Mouse (Mus musculus): ENCODE data around the gene Gucd1. TPM values are rescaled to one million over a fixed set of nuclear protein-coding genes. Genes with fewer than 3 reads are reported as not detected.

Gucd1 gene
- polyA plus RNA-seq, 1 experiment from 2014 or later: 24.0 TPM

DNA sequence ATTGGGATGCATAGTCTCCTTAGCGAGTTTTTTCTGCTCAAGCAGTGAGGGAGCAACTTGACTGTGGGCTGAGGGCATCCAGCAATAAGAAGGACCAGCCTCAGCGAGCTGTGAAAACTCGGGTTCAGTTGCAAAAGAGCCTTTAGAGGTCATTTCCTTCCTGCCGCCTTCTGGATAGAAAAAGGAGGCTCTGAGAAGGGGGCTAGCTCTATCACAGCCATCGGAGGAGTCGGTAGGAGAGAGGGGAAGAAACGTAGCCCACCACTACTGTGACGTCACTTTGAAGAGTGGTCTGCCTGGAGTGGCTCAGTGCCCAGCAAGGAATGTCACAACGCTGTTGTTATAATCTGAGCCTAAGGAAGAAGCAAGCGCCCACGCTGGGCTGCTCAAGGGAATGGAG, 190.7 kb downstream of the Gucd1 start:
- Histone ChIP-seq H3K9me3 (no peaks in the 10 kb centered on the region), H3K36me3 (no peaks in the 10 kb centered on the region), H3K27me3 (ENCODE audit: insufficient read depth, poor library complexity, severe bottlenecking) (0 out of 2 replicates have a peak, but pooled peaks cover 4% of the 10 kb centered on the region), H3K27ac (no peak overlapping the region), H3K4me3 (no peak overlapping the region), H3K4me1 (peaks cover 25% of the 10 kb centered on the region)
- WGBS: 61% methylated on average over 11 of the region's 11 CpGs
- DNase-seq (ENCODE audit: low spot score): no peak

DNA sequence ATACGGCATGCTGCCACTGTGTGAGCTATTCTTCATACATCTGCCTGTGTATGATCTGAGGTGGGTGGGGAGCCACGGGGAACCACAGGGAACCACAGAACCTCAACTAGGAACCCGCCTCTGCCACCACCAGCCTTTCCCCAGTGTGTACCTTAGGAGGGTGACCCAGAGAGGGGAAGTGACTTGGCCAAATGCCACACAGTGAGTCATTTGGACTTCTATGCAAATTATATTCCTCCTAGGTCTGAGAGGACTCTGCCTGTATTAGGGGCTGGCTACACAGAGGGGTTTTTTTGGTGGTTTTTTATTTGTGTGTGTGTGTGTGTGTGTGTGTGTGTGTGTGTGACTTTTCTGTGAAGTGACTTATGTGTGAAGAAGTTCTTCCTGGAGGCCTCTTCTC, 191.2 kb downstream of the Gucd1 start:
- Histone ChIP-seq H3K9me3 (no peaks in the 10 kb centered on the region), H3K4me3 (no peak overlapping the region), H3K4me1 (peaks cover 25% of the 10 kb centered on the region), H3K36me3 (no peaks in the 10 kb centered on the region), H3K27me3 (ENCODE audit: insufficient read depth, poor library complexity, severe bottlenecking) (0 out of 2 replicates have a peak, but pooled peaks cover 4% of the 10 kb centered on the region), H3K27ac (0 out of 2 replicates have a peak overlapping the region, but pooled peaks have one; percentile 8)
- no peak for DNase-seq (ENCODE audit: low spot score)
- WGBS: 75% methylated on average over 3 of the region's 3 CpGs

DNA sequence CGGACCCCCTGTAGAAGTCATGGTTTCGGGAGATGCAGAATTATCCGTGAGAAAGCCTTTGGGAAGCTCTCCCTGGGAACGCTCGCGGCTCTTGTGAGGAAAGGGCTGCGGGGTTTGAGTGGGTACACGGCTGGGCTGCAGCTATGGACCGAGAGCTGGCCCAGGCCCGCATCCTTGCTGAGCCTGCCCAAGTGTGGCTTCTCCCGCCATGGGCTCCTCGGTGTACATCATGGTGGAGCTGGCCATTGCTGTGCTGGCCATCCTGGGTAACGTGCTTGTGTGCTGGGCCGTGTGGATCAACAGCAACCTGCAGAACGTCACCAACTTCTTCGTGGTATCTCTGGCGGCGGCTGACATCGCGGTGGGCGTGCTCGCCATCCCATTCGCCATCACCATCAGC, 192.0 kb downstream of the Gucd1 start:
- Histone ChIP-seq H3K4me1 (peaks cover 25% of the 10 kb centered on the region), H3K27me3 (ENCODE audit: insufficient read depth, poor library complexity, severe bottlenecking) (0 out of 2 replicates have a peak, but pooled peaks cover 4% of the 10 kb centered on the region), H3K4me3 (no peak overlapping the region), H3K9me3 (no peaks in the 10 kb centered on the region), H3K36me3 (no peaks in the 10 kb centered on the region), H3K27ac (no peak overlapping the region)
- 93% methylated on average over 23 of the region's 23 CpGs for WGBS
- no peak for DNase-seq (ENCODE audit: low spot score)

DNA sequence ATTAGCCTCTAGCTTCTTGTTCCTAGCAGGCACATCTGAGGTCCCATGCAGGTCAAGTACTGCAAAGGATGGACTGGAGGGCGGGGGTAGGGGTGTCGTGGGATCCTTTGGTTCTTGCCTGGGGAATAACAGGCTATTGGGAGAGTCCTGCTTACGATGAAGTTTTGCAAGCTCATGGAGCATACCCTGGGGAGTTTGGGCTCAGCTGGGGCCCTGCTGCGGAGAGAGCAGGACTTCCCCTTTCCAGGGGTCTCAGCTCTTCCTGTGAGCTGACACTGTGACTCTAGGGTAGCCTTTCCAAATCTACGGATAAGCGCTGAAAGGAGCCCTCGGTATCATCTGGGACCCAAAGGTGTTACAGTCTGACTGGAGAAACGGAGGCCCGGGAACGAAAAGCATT, 193.4 kb downstream of the Gucd1 start:
- no peak overlapping the region for H3K4me3 ChIP-seq
- H3K36me3 ChIP-seq: no peaks in the 10 kb centered on the region
- no peak overlapping the region for H3K27ac ChIP-seq
- H3K27me3 ChIP-seq (ENCODE audit: insufficient read depth, poor library complexity, severe bottlenecking): peaks cover 17% of the 10 kb centered on the region
- DNase-seq (ENCODE audit: low spot score): no peak
- H3K4me1 ChIP-seq: peaks cover 26% of the 10 kb centered on the region
- no peaks in the 10 kb centered on the region for H3K9me3 ChIP-seq
- 77% methylated on average over 10 of the region's 10 CpGs for WGBS

DNA sequence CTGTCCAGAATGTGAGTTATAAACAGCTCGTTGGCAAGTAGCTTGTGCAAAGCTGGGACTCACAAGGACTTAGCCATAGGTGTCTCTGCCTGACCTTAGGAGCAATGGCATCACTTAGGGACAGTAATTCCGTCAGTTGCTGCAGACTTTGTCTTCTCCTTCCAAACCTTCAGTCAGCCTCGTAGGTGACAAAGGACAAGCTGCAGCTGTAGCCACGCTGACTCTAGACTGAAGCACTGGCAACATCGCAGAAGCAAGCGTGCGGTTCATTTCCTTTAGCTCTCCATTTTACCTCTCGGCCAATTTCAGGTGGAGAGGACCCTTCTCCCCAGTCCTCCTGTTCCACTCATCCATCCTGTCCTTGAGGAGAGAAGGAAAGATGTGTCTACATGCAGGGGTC, 193.8 kb downstream of the Gucd1 start:
- Histone ChIP-seq H3K4me1 (peaks cover 29% of the 10 kb centered on the region), H3K9me3 (no peaks in the 10 kb centered on the region), H3K27me3 (ENCODE audit: insufficient read depth, poor library complexity, severe bottlenecking) (peaks cover 21% of the 10 kb centered on the region), H3K4me3 (no peak overlapping the region), H3K36me3 (no peaks in the 10 kb centered on the region), H3K27ac (no peak overlapping the region)
- WGBS: 84% methylated on average over 8 of the region's 8 CpGs
- DNase-seq (ENCODE audit: low spot score): no peak

DNA sequence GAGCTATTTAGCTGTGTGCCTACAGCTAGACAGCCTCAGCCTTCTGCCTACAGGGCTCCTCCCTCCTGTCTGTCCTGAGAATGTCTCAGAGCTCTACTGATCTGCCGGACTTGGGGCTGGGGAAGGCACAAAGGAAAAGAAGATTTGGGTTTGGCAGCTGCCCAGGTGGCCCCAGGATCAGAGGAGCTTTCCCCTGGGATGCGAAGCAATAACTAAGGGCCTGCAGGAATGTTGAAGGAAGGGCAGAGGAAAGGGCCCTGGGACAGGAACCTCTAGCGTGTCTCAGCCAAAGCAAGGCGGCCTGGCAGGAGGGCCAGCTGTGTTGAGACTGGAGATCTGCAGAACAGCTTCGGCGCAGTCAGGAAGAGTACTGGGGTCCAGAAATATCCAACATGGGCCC, 194.8 kb downstream of the Gucd1 start:
- 56% methylated on average over 6 of the region's 6 CpGs for WGBS
- Histone ChIP-seq H3K27ac (no peak overlapping the region), H3K27me3 (ENCODE audit: insufficient read depth, poor library complexity, severe bottlenecking) (peaks cover 31% of the 10 kb centered on the region), H3K4me1 (peaks cover 29% of the 10 kb centered on the region), H3K9me3 (no peaks in the 10 kb centered on the region), H3K4me3 (no peak overlapping the region), H3K36me3 (no peaks in the 10 kb centered on the region)
- DNase-seq (ENCODE audit: low spot score): no peak

DNA sequence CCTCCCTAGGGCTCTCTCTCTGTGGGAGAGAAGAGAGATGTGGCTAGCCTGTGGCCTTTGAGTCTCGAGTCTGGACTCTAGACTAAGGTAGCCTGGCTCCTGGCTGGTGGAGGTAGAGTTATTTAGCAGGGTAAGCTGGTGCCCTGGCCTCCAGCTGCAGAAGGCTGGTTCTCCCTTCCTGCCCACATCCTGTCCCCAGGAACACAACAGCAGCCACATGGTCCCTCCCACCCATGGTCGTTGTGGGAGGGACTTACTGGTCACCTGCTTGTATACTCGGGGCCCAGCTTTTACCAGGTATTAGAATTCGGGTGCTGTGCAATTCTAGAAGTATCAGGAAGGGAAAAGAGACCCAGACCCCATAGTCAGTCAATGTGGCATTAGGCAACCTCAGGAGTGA, 197.5 kb downstream of the Gucd1 start:
- Histone ChIP-seq H3K27me3 (ENCODE audit: insufficient read depth, poor library complexity, severe bottlenecking) (peaks cover 57% of the 10 kb centered on the region), H3K27ac (no peak overlapping the region), H3K9me3 (no peaks in the 10 kb centered on the region), H3K36me3 (no peaks in the 10 kb centered on the region), H3K4me3 (no peak overlapping the region), H3K4me1 (peaks cover 33% of the 10 kb centered on the region)
- no peak for DNase-seq (ENCODE audit: low spot score)
- WGBS: 68% methylated on average over 4 of the region's 4 CpGs

DNA sequence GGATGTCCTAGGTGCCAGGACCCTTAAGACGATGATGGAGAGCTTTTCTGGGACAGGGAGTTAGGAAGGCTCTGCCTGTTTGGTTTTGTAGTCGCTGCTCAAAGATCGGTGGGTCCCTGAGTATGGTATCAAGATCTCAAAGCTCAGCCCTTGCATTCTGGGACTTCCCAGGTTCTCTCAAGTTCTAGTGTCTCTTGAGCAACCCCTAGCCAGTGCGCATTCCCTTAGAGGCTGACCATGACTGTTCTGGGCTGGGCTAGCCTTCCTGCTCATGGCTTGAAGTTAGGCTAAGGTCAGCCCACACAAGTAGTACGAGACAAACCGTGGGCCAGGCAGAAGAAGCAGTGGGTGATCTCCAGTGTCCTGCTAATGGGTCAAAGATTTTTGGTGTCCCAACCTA, 199.6 kb downstream of the Gucd1 start:
- Histone ChIP-seq H3K36me3 (no peaks in the 10 kb centered on the region), H3K27me3 (ENCODE audit: insufficient read depth, poor library complexity, severe bottlenecking) (peaks cover 54% of the 10 kb centered on the region), H3K27ac (peak overlapping the region; percentile 83; the same call in 1 of the 2 replicates), H3K4me3 (peak overlapping the region; percentile 70), H3K9me3 (no peaks in the 10 kb centered on the region), H3K4me1 (peaks cover 39% of the 10 kb centered on the region)
- 73% methylated on average over 6 of the region's 6 CpGs for WGBS
- no peak for DNase-seq (ENCODE audit: low spot score)

DNA sequence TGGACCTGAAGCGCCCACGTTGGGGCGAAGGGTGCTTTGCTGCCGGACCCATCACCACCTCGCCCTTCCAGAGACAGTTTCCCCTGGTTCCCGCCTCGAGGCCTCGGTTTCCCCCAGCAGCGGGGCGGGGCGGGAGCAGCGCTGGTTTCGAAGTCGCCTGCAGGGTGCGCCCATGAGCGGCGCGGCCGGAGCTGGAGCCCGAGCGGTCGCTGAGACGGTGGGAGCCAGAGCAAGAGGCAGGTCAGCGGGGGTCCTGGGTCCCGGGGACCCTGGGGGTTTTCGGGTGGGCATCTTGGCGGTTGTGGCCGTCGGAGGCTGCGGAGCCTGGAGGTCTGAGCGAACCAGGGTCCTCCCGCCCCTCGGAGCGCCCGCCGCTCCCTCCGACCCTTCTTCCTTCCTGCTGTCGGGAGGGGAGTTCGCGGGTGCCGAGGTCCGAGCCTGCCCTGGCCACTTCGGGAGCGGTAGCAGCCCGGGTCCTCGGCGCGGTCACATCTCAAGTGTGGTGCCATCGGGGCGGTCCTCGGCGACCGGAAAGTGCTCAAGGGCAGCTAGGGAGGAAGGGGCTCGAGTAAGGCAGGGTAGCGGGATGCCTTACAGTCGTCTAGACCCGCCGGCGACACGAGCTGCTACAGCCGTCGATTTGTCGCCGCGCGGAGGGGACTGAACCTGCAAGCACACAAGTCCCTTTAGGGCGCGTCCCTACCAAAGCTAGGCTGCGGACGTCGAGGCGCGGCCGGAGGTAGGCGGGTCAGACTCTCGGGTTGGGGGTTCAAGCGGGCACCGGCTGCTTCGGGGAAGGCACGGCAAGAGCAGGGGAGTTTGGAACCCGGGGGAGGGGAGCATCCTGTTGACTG, 200.6 kb downstream of the Gucd1 start:
- Histone ChIP-seq H3K4me1 (peaks cover 44% of the 10 kb centered on the region), H3K27ac (peak overlapping the region; percentile 83), H3K36me3 (peaks cover 4% of the 10 kb centered on the region; the same call in 1 of the 2 replicates), H3K9me3 (no peaks in the 10 kb centered on the region), H3K27me3 (ENCODE audit: insufficient read depth, poor library complexity, severe bottlenecking) (peaks cover 54% of the 10 kb centered on the region), H3K4me3 (peak overlapping the region; percentile 70)
- under 1% methylated on average over 81 of the region's 81 CpGs for WGBS
- DNase-seq (ENCODE audit: low spot score): peak; percentile 83

DNA sequence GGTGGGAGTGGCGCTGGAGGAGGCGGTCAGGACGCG, 201.1 kb downstream of the Gucd1 start, which contains the start of gene Adora2a:
Gene Adora2a, plus strand, starts transcription at position 6 of the 36 bp plus-strand sequence.
- DNase-seq (ENCODE audit: low spot score): no peak
- H3K27me3 ChIP-seq (ENCODE audit: insufficient read depth, poor library complexity, severe bottlenecking): peaks cover 54% of the 10 kb centered on the region
- H3K9me3 ChIP-seq: no peaks in the 10 kb centered on the region
- peak within 1 kb of the TSS; percentile 70 for H3K4me3 ChIP-seq
- peaks cover 4% of the 10 kb centered on the region; the same call in 1 of the 2 replicates for H3K36me3 ChIP-seq
- peaks cover 44% of the 10 kb centered on the region for H3K4me1 ChIP-seq
- 0% methylated on average over 4 of the region's 4 CpGs for WGBS
- H3K27ac ChIP-seq: peak within 1 kb of the TSS; percentile 83

DNA sequence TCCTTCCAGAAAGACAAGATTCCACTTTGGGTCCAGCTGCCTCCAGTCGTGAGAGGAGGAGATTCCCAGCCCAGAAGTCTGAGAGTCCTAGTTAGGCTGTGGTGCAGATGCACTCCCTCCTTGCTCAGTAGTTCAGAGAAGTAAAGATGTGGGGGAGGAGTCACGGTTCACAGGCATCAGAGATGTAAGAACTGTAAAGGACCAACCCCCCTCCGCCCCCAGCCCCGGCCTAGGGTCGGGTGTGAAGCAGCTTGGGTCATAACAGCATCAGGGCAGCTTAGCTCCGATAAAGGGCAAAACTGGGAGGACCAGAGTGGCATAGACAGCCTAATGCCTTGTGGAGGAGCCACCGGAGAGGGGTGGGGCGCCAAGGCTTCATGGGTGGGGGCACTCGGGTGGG, 201.3 kb downstream of the Gucd1 start:
- Histone ChIP-seq H3K9me3 (no peaks in the 10 kb centered on the region), H3K4me1 (peaks cover 44% of the 10 kb centered on the region), H3K36me3 (peaks cover 6% of the 10 kb centered on the region; the same call in 1 of the 2 replicates), H3K4me3 (peak overlapping the region; percentile 70), H3K27me3 (ENCODE audit: insufficient read depth, poor library complexity, severe bottlenecking) (peaks cover 54% of the 10 kb centered on the region), H3K27ac (peak overlapping the region; percentile 83)
- no peak for DNase-seq (ENCODE audit: low spot score)
- WGBS: 6% methylated on average over 9 of the region's 9 CpGs

DNA sequence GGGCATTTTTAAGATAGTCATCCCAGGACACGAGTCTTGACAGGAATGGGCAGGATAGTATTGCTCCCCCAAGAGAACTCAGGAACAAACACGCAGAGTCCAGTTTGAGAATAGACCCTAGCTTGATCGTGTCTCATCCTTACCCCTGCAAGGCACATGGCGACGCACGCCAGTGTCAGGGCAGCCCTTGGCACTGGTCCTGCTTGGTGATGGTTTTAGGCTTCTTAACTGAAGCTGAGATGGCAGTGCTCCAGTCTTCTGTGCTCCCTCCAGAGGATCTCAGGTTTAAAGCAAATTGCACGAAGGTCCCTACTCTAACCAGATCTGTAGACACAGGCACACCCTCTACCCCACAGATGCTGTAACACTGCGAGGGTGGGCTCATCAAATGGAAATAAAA, 202.0 kb downstream of the Gucd1 start:
- DNase-seq (ENCODE audit: low spot score): no peak
- Histone ChIP-seq H3K27ac (no peak overlapping the region), H3K27me3 (ENCODE audit: insufficient read depth, poor library complexity, severe bottlenecking) (peaks cover 54% of the 10 kb centered on the region), H3K4me3 (no peak overlapping the region), H3K36me3 (peaks cover 12% of the 10 kb centered on the region), H3K4me1 (peaks cover 44% of the 10 kb centered on the region), H3K9me3 (no peaks in the 10 kb centered on the region)
- WGBS: 78% methylated on average over 8 of the region's 8 CpGs

DNA sequence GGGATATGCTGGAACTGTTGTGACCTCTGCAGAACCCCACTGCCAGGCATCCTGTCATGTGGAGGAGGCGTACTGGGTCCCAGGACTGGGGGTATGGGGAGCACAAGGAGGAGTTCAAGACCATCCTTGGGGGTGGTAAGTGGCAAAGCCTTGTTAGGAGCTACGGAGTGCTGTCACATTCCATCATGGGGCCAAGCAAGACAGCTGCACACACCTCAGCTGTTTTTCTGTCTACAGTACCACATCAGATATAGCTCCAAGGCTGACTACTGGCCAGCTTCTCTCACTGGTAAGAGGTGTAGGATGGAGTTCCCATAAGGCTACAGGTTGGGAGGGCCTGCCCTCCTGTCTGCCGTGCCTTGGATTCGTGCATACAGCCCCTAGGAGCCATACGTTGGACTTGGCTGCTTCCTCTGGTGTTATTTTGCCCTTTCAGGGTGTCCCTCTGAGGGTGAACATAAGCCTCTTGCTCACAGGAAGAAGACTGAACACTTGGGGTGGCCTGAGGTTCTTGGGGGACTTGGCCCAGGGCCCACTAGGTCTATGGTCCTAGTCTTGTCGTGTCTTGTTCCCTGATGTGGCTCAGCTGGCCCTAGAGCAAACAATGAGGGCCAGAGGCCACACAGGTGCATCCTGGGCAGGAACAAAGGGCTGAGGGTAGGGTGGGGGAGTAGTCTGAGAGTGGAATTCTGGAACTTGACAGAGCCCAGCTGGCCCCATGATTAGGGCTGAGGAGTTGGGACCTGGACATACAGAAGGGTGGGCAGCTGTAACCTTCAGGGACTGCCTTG, 203.4 kb downstream of the Gucd1 start:
- Histone ChIP-seq H3K27ac (peak overlapping the region; percentile 57; the same call in 1 of the 2 replicates), H3K9me3 (no peaks in the 10 kb centered on the region), H3K4me3 (no peak overlapping the region), H3K27me3 (ENCODE audit: insufficient read depth, poor library complexity, severe bottlenecking) (peaks cover 41% of the 10 kb centered on the region), H3K4me1 (peaks cover 51% of the 10 kb centered on the region), H3K36me3 (peaks cover 26% of the 10 kb centered on the region)
- 62% methylated on average over 6 of the region's 6 CpGs for WGBS
- DNase-seq (ENCODE audit: low spot score): no peak
